Mouse (Mus musculus) limb, embryonic 14.5 days (tissue): ENCODE data around the gene Rtkn. TPM values are rescaled to one million over a fixed set of nuclear protein-coding genes. Genes with fewer than 3 reads are reported as not detected.
A peak's percentile ranks its signal among the peaks of the same experiment; 100 is the strongest.

Experiments
- ATAC-seq: fragments of 200-750 bp; cut with Nextera tagmentation; 2 replicates; pipeline ENCODE4 v1.8.0; 2017; ENCODE audit warnings: low read depth, moderate number of reproducible peaks, moderate TSS enrichment; ENCODE audit not compliant: low FRiP score
- DNase-seq: peaks from one replicate; pipeline ENCODE4 v3.0.0-alpha.2; 2015; ENCODE audit warnings: low spot score
- H3K27ac ChIP-seq: fragments of 300-500 bp; sonication (generic); replicated peaks from 2 replicates; pipeline ENCODE4 v1.5.1; 2014; ENCODE audit warnings: low read depth, mild to moderate bottlenecking, low read length, moderate library complexity, mixed read lengths
- H3K27me3 ChIP-seq: fragments of 300-500 bp; sonication (generic); 2 replicates; pipeline ENCODE4 v1.6.1; 2014; ENCODE audit warnings: low read length, mixed read lengths; ENCODE audit not compliant: control insufficient read depth, insufficient read depth
- H3K36me3 ChIP-seq: fragments of 300-500 bp; sonication (generic); 2 replicates; pipeline ENCODE4 v1.6.1; 2014; ENCODE audit warnings: mild to moderate bottlenecking, low read length, moderate library complexity, mixed read lengths; ENCODE audit not compliant: control insufficient read depth, insufficient read depth
- H3K4me1 ChIP-seq: fragments of 300-500 bp; sonication (generic); 2 replicates; pipeline ENCODE4 v1.6.1; 2014; ENCODE audit warnings: antibody characterized with exemption, low read length, mixed read lengths; ENCODE audit not compliant: control insufficient read depth, insufficient read depth
- H3K4me2 ChIP-seq: fragments of 300-500 bp; sonication (generic); replicated peaks from 2 replicates; pipeline ENCODE4 v1.6.1; 2014; ENCODE audit warnings: low read depth, mild to moderate bottlenecking, low read length, moderate library complexity; ENCODE audit not compliant: severe bottlenecking
- H3K4me3 ChIP-seq: fragments of 300-500 bp; sonication (generic); replicated peaks from 2 replicates; pipeline ENCODE4 v1.5.1; 2014; ENCODE audit warnings: low read length
- H3K9ac ChIP-seq: fragments of 300-500 bp; sonication (generic); 2 replicates; pipeline ENCODE4 v1.6.1; 2014; ENCODE audit warnings: mild to moderate bottlenecking, low read depth, low read length, moderate library complexity; ENCODE audit not compliant: severe bottlenecking
- H3K9me3 ChIP-seq: fragments of 300-500 bp; sonication (generic); 2 replicates; pipeline ENCODE4 v1.6.1; 2016; ENCODE audit warnings: low read length; ENCODE audit not compliant: control insufficient read depth
- POLR2A ChIP-seq: fragments of 200-500 bp; IDR thresholded peaks from 2 replicates; pipeline ENCODE4 v1.8.0; 2012; ENCODE audit warnings: inconsistent platforms, mild to moderate bottlenecking, moderate library complexity, borderline replicate concordance; ENCODE audit not compliant: insufficient read depth, insufficient read length; ENCODE audit errors: extremely low read depth
- WGBS: fragments of 180-500 bp; shearing (Covaris S2); extraction: QIAGEN DNeasy Blood & Tissue Kit; methylation state at CpG from one replicate; pipeline ENCODE4 v1.1.7; 2014; 5-methylcytosine and 5-hydroxymethylcytosine counted together
- polyA plus RNA-seq, 2 experiments: library from polyadenylated mRNA; depleted of rRNA in 1 of 2; stranded (reverse) in 1 of 2; unstranded in 1 of 2; fragments of >200 nt; fragmentation: Nextera tagmentation in 1 of 2; extraction: Ambion mirVana in 1 of 2; gene quantifications; 2 replicates each; pipeline versions ENCODE4 v1.2.1 to v1.2.3; 2012 to 2014

The Rtkn gene
- polyA plus RNA-seq, 2 experiments = 40.7 to 151 TPM

DNA sequence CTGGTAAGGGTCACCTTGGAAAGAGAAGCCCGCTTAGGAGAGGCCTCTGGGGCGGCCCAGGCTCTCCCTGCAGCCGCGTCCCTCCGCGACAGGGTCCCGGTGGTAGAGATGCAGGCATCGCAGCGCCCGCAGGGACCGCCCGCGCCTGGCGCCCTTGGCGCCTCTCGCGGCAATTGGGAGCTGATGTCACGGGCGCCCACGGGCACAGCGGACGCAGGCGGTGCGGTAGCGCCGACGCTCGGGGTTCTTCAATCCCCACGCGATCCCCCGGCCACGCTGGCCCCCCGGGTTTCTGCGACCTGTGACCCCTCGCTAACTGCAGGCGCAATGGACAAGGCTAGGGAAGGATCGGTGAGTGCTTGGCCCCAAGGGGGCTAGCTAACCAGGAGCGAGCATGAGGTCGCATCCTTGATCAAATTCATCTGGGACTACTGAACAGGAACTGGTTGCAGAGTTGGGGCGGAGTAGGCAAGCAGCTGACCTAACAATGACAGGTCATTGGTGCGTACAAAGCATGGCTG, 7.0 kb downstream of the Rtkn start:
- no peak for TF ChIP-seq POLR2A
- WGBS = 8% methylated on average over 33 of the region's 41 CpGs
- Histone ChIP-seq H3K27me3 (no peaks in the 10 kb centered on the region), H3K4me2 (peak overlapping the region; percentile 55), H3K9ac (peak overlapping the region; percentile 51), H3K4me1 (peaks cover 37% of the 10 kb centered on the region), H3K27ac (no peak overlapping the region), H3K9me3 (no peaks in the 10 kb centered on the region), H3K4me3 (peak overlapping the region; percentile 23), H3K36me3 (peaks cover 27% of the 10 kb centered on the region)
- ATAC-seq (no peak), DNase-seq (no peak)

DNA sequence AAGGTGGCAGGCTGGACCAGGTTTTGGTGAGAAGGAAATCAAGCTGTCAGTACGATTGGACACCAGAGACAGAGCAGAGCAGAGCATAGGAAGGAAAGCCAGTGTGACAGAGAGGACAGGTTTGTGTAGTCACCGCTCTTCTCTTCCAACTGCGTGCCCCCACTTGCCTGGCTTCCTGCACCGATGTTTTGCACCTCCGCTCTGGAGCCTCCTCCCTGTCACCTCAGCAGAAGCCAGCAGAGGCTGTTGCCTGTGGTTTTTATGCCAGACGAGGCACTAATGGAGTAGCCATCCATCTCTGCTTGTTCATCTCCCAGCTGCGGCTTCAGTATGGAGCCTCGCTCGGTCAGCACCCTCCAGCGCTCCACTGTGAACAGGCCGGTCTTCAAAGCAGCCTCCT, 7.6 kb downstream of the Rtkn start:
- ATAC-seq = no peak
- Histone ChIP-seq H3K4me2 (no peak overlapping the region; the same call in 1 of the 2 replicates), H3K9ac (0 out of 2 replicates have a peak overlapping the region, but pooled peaks have one; percentile 28), H3K36me3 (peaks cover 33% of the 10 kb centered on the region), H3K4me1 (peaks cover 36% of the 10 kb centered on the region), H3K4me3 (no peak overlapping the region), H3K9me3 (no peaks in the 10 kb centered on the region), H3K27me3 (no peaks in the 10 kb centered on the region), H3K27ac (no peak overlapping the region)
- WGBS = 48% methylated on average over 11 of the region's 11 CpGs
- DNase-seq = no peak
- no peak for TF ChIP-seq POLR2A

DNA sequence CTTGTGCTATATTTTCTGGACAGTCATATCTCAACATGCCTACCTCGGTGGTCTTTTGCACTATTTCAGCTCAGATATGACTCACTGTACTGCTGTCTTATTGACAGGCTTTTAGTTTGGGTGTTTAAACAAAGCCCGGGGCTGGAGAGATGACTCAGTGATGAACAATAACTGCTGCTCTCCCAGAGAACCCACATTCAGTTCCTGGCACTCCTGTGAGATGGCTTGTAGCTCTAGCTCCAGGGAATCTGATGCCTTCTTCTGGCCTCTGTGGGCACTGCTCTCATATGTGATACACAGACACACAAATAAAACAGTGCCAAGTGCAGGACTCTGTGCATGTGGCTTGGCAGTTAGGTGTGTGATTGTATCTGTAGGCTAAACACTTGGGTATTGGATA, 9.9 kb downstream of the Rtkn start:
- ATAC-seq = no peak
- TF ChIP-seq POLR2A = no peak
- Histone ChIP-seq H3K9me3 (no peaks in the 10 kb centered on the region), H3K36me3 (peaks cover 53% of the 10 kb centered on the region), H3K4me1 (peaks cover 15% of the 10 kb centered on the region), H3K27me3 (no peaks in the 10 kb centered on the region), H3K27ac (no peak overlapping the region), H3K4me3 (no peak overlapping the region), H3K4me2 (no peak overlapping the region), H3K9ac (no peak overlapping the region)
- 85% methylated on average over 2 of the region's 2 CpGs for WGBS
- no peak for DNase-seq

DNA sequence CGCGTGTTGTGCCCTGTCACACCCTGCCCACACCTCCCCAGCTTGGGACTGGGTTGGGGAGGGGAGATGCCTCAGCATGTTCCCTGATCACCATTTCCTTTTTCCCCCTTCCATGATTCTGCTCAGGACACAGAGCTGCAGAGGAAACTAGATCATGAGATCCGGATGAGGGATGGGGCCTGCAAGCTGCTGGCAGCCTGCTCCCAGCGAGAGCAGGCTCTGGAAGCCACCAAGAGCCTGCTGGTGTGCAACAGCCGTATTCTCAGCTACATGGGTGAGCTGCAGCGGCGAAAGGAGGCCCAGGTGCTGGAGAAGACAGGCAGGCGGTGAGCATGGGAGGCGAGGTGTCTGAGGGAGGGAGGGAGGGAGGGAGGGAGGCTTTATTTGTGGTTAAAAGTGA, 10.5 kb downstream of the Rtkn start:
- Histone ChIP-seq H3K9me3 (no peaks in the 10 kb centered on the region), H3K9ac (peak overlapping the region; percentile 25; the same call in 1 of the 2 replicates), H3K27ac (no peak overlapping the region), H3K4me3 (no peak overlapping the region), H3K36me3 (peaks cover 59% of the 10 kb centered on the region), H3K4me1 (peaks cover 15% of the 10 kb centered on the region), H3K27me3 (no peaks in the 10 kb centered on the region), H3K4me2 (no peak overlapping the region)
- 54% methylated on average over 8 of the region's 9 CpGs for WGBS
- DNase-seq = no peak
- no peak for ATAC-seq
- TF ChIP-seq POLR2A = no peak

DNA sequence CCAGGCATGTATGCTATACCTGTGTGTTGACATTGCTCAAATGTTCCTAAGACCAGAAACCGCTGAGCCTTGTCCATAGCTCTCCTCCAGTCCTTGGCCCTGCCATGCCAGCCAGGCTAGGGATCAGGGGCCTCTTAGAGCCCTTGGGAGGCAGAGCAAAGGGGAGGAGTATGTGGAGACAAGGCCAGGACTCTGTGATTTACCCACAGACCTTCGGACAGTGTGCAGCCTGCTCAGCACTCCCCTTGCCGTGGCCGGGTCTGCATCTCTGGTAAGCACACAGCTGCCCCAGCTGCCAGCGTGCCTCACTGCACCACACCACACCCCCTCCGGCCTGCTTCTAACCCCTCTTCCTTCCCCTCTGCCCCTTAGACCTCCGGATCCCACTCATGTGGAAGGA, 12.0 kb downstream of the Rtkn start:
- 52% methylated on average over 6 of the region's 7 CpGs for WGBS
- ATAC-seq = no peak

More for the DNA sequence above, 12.0 kb downstream of the Rtkn start:
- peaks cover 72% of the 10 kb centered on the region for H3K36me3 ChIP-seq
- no peak overlapping the region for H3K27ac ChIP-seq
- DNase-seq = no peak
- H3K27me3 ChIP-seq = no peaks in the 10 kb centered on the region
- no peak overlapping the region for H3K4me2 ChIP-seq
- H3K4me1 ChIP-seq = peaks cover 6% of the 10 kb centered on the region
- H3K9me3 ChIP-seq = no peaks in the 10 kb centered on the region
- H3K9ac ChIP-seq = no peak overlapping the region
- no peak for TF ChIP-seq POLR2A
- no peak overlapping the region for H3K4me3 ChIP-seq
